Mouse (Mus musculus) liver, embryonic 14.5 days (tissue): ENCODE results near the gene Prelp. TPM values are rescaled to one million over a fixed set of nuclear protein-coding genes. Genes with fewer than 3 reads are reported as not detected.

Experiments
- ATAC-seq: fragments of 200-750 bp; cut with Nextera tagmentation; 2 replicates; pipeline ENCODE4 v1.8.0; 2017; ENCODE audit warnings: moderate number of reproducible peaks, mild to moderate bottlenecking, moderate library complexity; ENCODE audit not compliant: insufficient read depth
- DNase-seq, 3 experiments: peaks; one replicate each; pipeline ENCODE4 v3.0.0-alpha.2; 2012 to 2013; ENCODE audit warnings: low read depth in 3 of 3, low spot score in 3 of 3
- H3K27ac ChIP-seq: fragments of 300-500 bp; sonication (generic); 2 replicates; pipeline ENCODE4 v1.5.1; 2014; ENCODE audit warnings: moderate library complexity, mild to moderate bottlenecking, control low read depth, inconsistent platforms
- H3K27me3 ChIP-seq: fragments of 300-500 bp; sonication (generic); 2 replicates; pipeline ENCODE4 v1.6.1; 2014; ENCODE audit warnings: mild to moderate bottlenecking, low read length, moderate library complexity; ENCODE audit not compliant: control insufficient read depth, insufficient read depth
- H3K36me3 ChIP-seq: fragments of 300-500 bp; sonication (generic); replicated peaks from 2 replicates; pipeline ENCODE4 v1.6.1; 2014; ENCODE audit warnings: low read depth; ENCODE audit not compliant: control insufficient read depth, insufficient read depth
- H3K4me1 ChIP-seq, 2 experiments: fragments of 200-500 bp in 1 of 2; fragments of 300-500 bp in 1 of 2; sonication (generic) in 1 of 2; replicated peaks; 2 replicates each; pipeline ENCODE4 v1.6.1; 2012 to 2014; ENCODE audit warnings: antibody characterized with exemption in 1 of 2, inconsistent platforms in 1 of 2, low read length in 1 of 2; ENCODE audit not compliant: control insufficient read depth in 2 of 2, insufficient read depth in 2 of 2
- H3K4me2 ChIP-seq: fragments of 300-500 bp; sonication (generic); 2 replicates; pipeline ENCODE4 v1.6.1; 2014; ENCODE audit warnings: low read depth, mild to moderate bottlenecking, control low read depth, moderate library complexity
- H3K4me3 ChIP-seq, 2 experiments: fragments of 200-500 bp in 1 of 2; fragments of 300-500 bp in 1 of 2; sonication (generic) in 1 of 2; 2 replicates each; pipeline ENCODE4 v1.5.1; 2012 to 2014; ENCODE audit warnings: low read depth in 2 of 2, low read length in 2 of 2, mild to moderate bottlenecking in 2 of 2, control low read depth in 1 of 2, inconsistent platforms in 1 of 2, moderate library complexity in 1 of 2; ENCODE audit not compliant: insufficient read depth in 1 of 2
- H3K9ac ChIP-seq: fragments of 300-500 bp; sonication (generic); replicated peaks from 2 replicates; pipeline ENCODE4 v1.6.1; 2014; ENCODE audit warnings: mild to moderate bottlenecking, control low read depth, moderate library complexity
- H3K9me3 ChIP-seq: fragments of 300-500 bp; sonication (generic); 2 replicates; pipeline ENCODE4 v1.6.1; 2016; ENCODE audit warnings: low read length, mixed read lengths; ENCODE audit not compliant: control insufficient read depth
- CTCF ChIP-seq: IDR thresholded peaks from 2 replicates; pipeline ENCODE4 v1.5.1; 2016; ENCODE audit warnings: antibody characterized with exemption, low read depth, control low read depth
- EP300 ChIP-seq: IDR thresholded peaks from 2 replicates; pipeline ENCODE4 v1.6.1; 2016; ENCODE audit warnings: antibody characterized with exemption, low read depth
- WGBS: fragments of 180-500 bp; shearing (Covaris S2); extraction: QIAGEN DNeasy Blood & Tissue Kit; methylation state at CpG from one replicate; pipeline ENCODE4 v1.1.7; 2014; ENCODE audit not compliant: insufficient replicate concordance; 5-methylcytosine and 5-hydroxymethylcytosine counted together
- polyA plus RNA-seq, 2 experiments: library from polyadenylated mRNA; depleted of rRNA in 1 of 2; stranded (reverse) in 1 of 2; unstranded in 1 of 2; fragments of >200 nt; fragmentation: Nextera tagmentation in 1 of 2; extraction: Ambion mirVana in 1 of 2; gene quantifications; 2 replicates each; pipeline versions ENCODE4 v1.2.1 to v1.2.3; 2012 to 2014

Gene Prelp
- polyA plus RNA-seq, 2 experiments, result 1.6 to 2.1 TPM

DNA sequence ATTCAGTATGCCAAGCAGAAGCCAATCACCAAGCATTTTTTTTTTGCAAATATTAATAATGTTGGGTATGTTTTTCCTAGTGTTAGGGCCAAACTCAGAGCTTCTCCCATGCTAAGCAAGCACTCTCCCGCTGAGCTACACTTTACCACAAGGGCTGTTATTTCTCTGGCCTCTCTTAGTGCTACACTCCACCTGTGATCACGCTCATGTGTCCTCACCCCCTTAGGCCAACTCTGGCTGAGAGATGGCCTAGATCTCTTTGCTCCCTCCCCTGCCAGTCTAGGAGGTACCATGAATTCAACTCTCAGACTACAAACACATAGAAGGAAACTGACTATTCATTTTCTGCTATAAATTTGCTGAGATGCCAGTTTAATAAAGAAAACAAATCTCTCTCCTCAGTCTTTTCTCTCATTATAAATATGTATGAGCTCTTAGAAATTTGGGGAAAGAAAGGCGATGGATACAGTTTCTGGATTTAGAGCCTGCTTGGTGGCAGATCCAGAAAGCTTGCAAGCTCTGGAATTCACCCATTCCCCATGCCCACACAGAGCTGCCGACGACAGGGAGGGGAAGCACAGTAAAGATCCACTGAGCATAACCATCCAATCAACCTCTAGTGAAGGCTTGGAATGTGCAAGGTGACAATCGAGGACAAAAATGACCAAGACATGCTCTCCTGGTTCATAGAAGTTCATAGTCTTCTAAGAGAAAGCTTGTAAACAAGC, 48.0 kb downstream of the Prelp start:
- Histone ChIP-seq H3K9me3 (no peaks in the 10 kb centered on the region), H3K4me3 (no peak overlapping the region), H3K9ac (no peak overlapping the region), H3K4me1 (no peaks in the 10 kb centered on the region), H3K27ac (no peak overlapping the region), H3K27me3 (no peaks in the 10 kb centered on the region), H3K36me3 (no peaks in the 10 kb centered on the region), H3K4me2 (no peak overlapping the region)
- no peak for DNase-seq
- WGBS, result 73% methylated on average over 6 of the region's 6 CpGs
- TF ChIP-seq CTCF, result no peak
- TF ChIP-seq EP300, result no peak
- ATAC-seq, result no peak

DNA sequence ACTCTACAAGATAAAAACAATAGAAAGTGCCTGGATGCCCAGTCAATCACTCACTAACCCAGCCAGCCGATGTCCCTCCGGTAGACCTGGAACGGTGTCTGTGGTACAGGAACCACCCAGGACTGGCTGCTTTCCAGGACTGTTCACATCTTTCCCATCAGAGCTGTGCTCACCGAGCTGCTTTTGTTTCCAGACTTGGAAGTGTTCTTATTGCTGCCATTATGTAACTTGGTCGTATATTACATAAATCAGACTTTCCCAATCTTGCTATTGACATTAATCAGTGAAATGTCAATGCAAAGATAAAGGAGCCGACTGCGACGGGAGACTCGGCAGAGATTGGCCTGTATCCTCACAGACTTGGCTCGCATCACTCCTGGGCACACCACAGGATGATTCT, 50.0 kb downstream of the Prelp start:
- H3K9ac ChIP-seq, result no peak overlapping the region
- no peaks in the 10 kb centered on the region for H3K4me1 ChIP-seq
- TF ChIP-seq CTCF (no peak), EP300 (no peak)
- no peak overlapping the region for H3K4me2 ChIP-seq
- no peak for DNase-seq
- no peak overlapping the region for H3K27ac ChIP-seq
- 73% methylated on average over 10 of the region's 10 CpGs for WGBS
- H3K36me3 ChIP-seq, result no peaks in the 10 kb centered on the region
- ATAC-seq, result no peak
- no peaks in the 10 kb centered on the region for H3K9me3 ChIP-seq
- H3K4me3 ChIP-seq, result no peak overlapping the region
- H3K27me3 ChIP-seq, result no peaks in the 10 kb centered on the region

DNA sequence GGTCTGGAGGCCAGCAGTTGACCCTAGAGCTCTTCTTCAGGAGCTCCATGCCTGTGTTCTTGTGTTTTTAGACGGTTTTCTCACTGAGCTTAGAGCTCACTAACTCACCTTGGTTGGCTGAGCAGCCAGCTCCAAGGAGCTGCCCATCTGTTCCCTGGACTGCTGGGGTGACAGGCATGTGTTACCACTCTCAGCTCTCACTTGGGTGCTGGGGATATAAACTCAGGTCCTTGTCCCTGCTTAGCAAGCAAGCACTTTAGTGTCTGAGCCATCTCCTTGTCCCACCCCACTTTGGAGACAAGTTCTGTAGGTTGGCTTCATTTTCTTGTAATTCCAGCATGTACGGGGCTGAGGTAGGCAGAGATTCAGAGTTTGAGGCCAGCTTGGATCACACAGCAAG, 52.0 kb downstream of the Prelp start:
- Histone ChIP-seq H3K4me1 (no peaks in the 10 kb centered on the region), H3K27ac (no peak overlapping the region), H3K4me3 (no peak overlapping the region), H3K4me2 (no peak overlapping the region), H3K9me3 (no peaks in the 10 kb centered on the region), H3K9ac (no peak overlapping the region), H3K27me3 (no peaks in the 10 kb centered on the region), H3K36me3 (no peaks in the 10 kb centered on the region)
- no peak for ATAC-seq
- no peak for TF ChIP-seq EP300
- TF ChIP-seq CTCF, result no peak
- DNase-seq, result no peak
- WGBS, result 48% methylated on average over 2 of the region's 2 CpGs

DNA sequence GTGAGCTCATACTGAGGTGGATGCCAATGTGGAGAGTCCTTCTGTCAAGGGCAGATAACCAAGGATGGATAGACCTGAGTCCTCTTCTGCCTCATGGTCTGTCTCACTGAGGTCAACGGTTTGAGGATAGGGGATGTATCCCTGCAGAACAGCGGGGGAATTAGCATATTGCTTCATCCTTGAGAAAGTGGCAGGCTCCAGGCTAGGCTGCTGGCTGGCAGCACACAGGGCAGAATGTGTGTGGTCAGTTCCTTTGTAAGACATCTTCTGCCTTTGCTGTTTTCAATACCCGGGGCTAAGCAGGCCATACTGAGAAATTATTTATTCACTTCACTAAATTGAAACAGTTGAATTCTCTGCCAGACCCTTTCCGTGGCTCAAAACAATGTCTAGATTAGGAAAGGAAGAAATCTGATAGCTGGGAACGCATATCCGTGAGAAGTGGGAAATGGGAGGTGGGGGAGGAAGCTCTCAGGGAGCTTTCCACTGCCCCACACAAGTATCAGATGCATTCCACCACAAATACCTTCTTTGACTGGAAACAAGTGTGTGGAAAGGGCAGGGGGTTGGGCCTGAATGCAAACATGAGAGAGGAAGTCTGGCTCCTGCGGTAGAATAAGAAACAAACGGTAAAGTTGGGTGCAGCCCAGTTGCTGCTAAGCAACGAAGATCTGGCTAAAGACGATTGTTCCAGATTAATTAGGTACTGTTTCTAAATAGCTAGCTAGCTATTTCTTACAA, 57.8 kb downstream of the Prelp start:
- 17% methylated on average over 10 of the region's 10 CpGs for WGBS
- Histone ChIP-seq H3K27me3 (no peaks in the 10 kb centered on the region), H3K4me3 (no peak overlapping the region), H3K4me2 (no peak overlapping the region), H3K4me1 (peaks cover 0 to 17% of the 10 kb centered on the region in 2 experiments; a peak in 3 of 4 replicates), H3K9ac (no peak overlapping the region), H3K9me3 (no peaks in the 10 kb centered on the region), H3K27ac (no peak overlapping the region), H3K36me3 (no peaks in the 10 kb centered on the region)
- TF ChIP-seq CTCF (no peak), EP300 (no peak)
- ATAC-seq (no peak), DNase-seq (no peak)

DNA sequence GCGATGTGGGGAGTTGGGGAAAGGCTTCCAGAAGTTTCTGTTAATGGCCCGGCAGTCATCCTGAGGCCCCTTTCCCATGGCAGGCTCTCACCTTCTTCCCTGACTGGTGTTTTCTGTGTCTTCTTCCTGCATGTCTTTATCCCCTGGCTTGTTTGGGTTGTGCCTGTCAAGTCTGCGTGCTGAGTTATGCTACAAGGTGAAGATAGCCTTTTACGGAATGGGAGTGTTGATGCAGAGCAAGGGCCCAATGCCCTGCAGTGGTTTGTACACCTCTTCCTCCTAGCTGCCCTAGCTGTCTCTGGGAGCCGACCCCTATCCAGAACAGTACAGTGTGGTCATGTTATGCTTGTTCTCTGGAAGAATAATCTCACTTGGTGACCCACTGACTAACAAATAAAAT, 60.2 kb downstream of the Prelp start:
- H3K27ac ChIP-seq, result no peak overlapping the region
- ATAC-seq, result no peak
- WGBS, result 63% methylated on average over 5 of the region's 5 CpGs
- H3K4me2 ChIP-seq, result no peak overlapping the region
- no peak overlapping the region for H3K9ac ChIP-seq
- no peaks in the 10 kb centered on the region for H3K36me3 ChIP-seq
- DNase-seq, result no peak
- peaks cover 0 to 22% of the 10 kb centered on the region in 2 experiments; a peak in 3 of 4 replicates for H3K4me1 ChIP-seq
- TF ChIP-seq CTCF (no peak), EP300 (no peak)
- H3K27me3 ChIP-seq, result peaks cover 3% of the 10 kb centered on the region; the same call in 1 of the 2 replicates
- no peak overlapping the region for H3K4me3 ChIP-seq
- H3K9me3 ChIP-seq, result no peaks in the 10 kb centered on the region

Other genes with a start within 250 kb of the Prelp start
- gene Lax1, start 231.3 kb downstream of the Prelp start, polyA plus RNA-seq (2012; rRNA removed), result 0.69 and 1.1 TPM in 2 replicates
- 0.33 and 0.55 TPM in 2 replicates for gene Lax1, start 231.3 kb downstream of the Prelp start, polyA plus RNA-seq (2014; fragmentation: Nextera tagmentation; extraction: Ambion mirVana)
- 13.3 and 16.5 TPM in 2 replicates for gene Atp2b4, start 120.4 kb downstream of the Prelp start, polyA plus RNA-seq (2012; rRNA removed)
- 33.1 and 37.7 TPM in 2 replicates for gene Atp2b4, start 120.4 kb downstream of the Prelp start, polyA plus RNA-seq (2014; fragmentation: Nextera tagmentation; extraction: Ambion mirVana)
- gene Optc, start 13.4 kb downstream of the Prelp start, polyA plus RNA-seq (2012; rRNA removed), result 0.11 and 0.23 TPM in 2 replicates
- gene Optc, start 13.4 kb downstream of the Prelp start, polyA plus RNA-seq (2014; fragmentation: Nextera tagmentation; extraction: Ambion mirVana), result not detected in 2 replicates
- gene Fmod, start 115.8 kb upstream of the Prelp start, polyA plus RNA-seq (2012; rRNA removed), result 1.1 TPM in 2 replicates
- gene Fmod, start 115.8 kb upstream of the Prelp start, polyA plus RNA-seq (2014; fragmentation: Nextera tagmentation; extraction: Ambion mirVana), result 1.1 and 1.6 TPM in 2 replicates
- gene Btg2, start 157.7 kb upstream of the Prelp start, polyA plus RNA-seq (2012; rRNA removed), result 40.1 and 45.3 TPM in 2 replicates
- gene Btg2, start 157.7 kb upstream of the Prelp start, polyA plus RNA-seq (2014; fragmentation: Nextera tagmentation; extraction: Ambion mirVana), result 78.2 and 85.2 TPM in 2 replicates
- gene Chit1, start 189.8 kb upstream of the Prelp start, polyA plus RNA-seq (2012; rRNA removed), result 0.08 and 0.09 TPM in 2 replicates
- not detected in 2 replicates for gene Chit1, start 189.8 kb upstream of the Prelp start, polyA plus RNA-seq (2014; fragmentation: Nextera tagmentation; extraction: Ambion mirVana)